Mouse (Mus musculus): ENCODE measurements around the gene Olfm3. TPM values are rescaled to one million over a fixed set of nuclear protein-coding genes. Genes with fewer than 3 reads are reported as not detected.

The Olfm3 gene
- 0.05 and 0.21 TPM in 2 replicates for polyA plus RNA-seq (2015; fragmentation: Nextera tagmentation; extraction: Ambion mirVana)

DNA sequence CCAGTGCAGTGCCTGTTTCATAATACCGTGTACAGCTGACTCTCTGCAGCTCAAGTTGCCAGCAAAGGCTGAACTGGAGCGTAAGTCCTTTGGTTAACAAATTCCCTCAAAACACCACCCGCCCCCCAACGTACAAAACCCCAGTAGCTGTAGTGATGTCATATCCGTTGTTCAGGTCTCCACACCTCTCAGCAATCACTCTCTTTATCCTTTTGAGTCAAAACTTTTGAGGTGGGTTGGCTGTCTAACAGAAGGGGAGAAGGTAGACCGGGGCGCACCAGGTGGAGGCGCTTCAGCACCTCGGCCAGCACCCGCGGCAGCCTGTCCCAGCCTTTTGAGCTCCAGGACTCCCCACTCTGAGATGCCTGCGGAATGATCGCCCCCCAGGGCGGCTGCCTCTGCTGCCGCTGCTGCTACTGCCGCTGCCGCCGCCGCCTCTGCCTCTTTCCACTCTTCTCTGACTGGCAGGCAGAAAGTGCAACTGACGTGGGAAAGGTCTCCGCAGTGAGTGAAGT lies at the start of gene Olfm3:
Gene Olfm3, plus strand, starts transcription at position 155 of the 515 bp plus-strand sequence.
- DNase-seq (ENCODE audit: low spot score) (peak; percentile 38), ATAC-seq (ENCODE audit: low FRiP score, low TSS enrichment) (no peak)

DNA sequence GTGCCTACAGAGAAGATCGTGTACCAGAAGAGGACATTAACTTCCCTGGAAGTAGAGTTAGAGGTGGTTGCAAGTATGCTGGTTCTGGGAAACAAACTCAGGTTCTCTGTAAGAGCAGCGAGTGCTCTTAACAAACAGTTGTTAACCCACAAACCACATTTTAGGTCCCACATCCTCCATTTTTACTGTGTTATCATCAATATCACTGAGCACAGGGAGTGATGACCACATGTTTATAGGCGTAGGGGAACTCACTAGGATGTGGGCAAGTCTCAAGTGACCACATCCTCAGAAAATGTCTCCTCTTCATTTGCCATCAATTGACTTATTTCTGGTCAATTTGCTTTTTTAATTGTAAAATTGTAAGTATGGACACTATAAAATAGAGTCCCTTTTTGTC lies 14.1 kb upstream of the Olfm3 start:
- no peak overlapping the region for H3K9ac ChIP-seq (ENCODE audit: low read length)
- H3K4me1 ChIP-seq (replicated peaks; ENCODE audit: control insufficient read depth, insufficient read depth) = no peaks in the 10 kb centered on the region
- no peaks in the 10 kb centered on the region for H3K9me3 ChIP-seq (ENCODE audit: control insufficient read depth, low read length)
- no peak overlapping the region for H3K4me2 ChIP-seq (replicated peaks; ENCODE audit: low read depth)
- ATAC-seq (ENCODE audit: low FRiP score, low TSS enrichment) (no peak), DNase-seq (ENCODE audit: low spot score) (no peak)
- no peak for TF ChIP-seq EP300 (optimal IDR thresholded peaks at IDR 0.05)
- TF ChIP-seq CTCF (IDR thresholded peaks at IDR 0.05; ENCODE audit: low read depth) = no peak
- H3K4me3 ChIP-seq (ENCODE audit: low read depth, low read length) = no peak overlapping the region
- WGBS = 74% methylated on average over 3 of the region's 3 CpGs
- H3K27ac ChIP-seq (replicated peaks) = no peak overlapping the region
- no peaks in the 10 kb centered on the region for H3K27me3 ChIP-seq (ENCODE audit: control insufficient read depth, insufficient read depth, low read length)
- H3K36me3 ChIP-seq (ENCODE audit: control insufficient read depth, insufficient read depth, low read length) = no peaks in the 10 kb centered on the region

More for the DNA sequence above, at the start of gene Olfm3:
- no peaks in the 10 kb centered on the region for H3K4me1 ChIP-seq (replicated peaks; ENCODE audit: control insufficient read depth, insufficient read depth)
- WGBS = 6% methylated on average over 21 of the region's 21 CpGs
- TF ChIP-seq EP300 (optimal IDR thresholded peaks at IDR 0.05) (no peak), CTCF (IDR thresholded peaks at IDR 0.05; ENCODE audit: low read depth) (no peak)
- no peaks in the 10 kb centered on the region for H3K36me3 ChIP-seq (ENCODE audit: control insufficient read depth, insufficient read depth, low read length)
- H3K27me3 ChIP-seq (ENCODE audit: control insufficient read depth, insufficient read depth, low read length) = no peaks in the 10 kb centered on the region
- H3K27ac ChIP-seq (replicated peaks) = no peak within 1 kb of the TSS
- no peak within 1 kb of the TSS for H3K4me2 ChIP-seq (replicated peaks; ENCODE audit: low read depth)
- H3K4me3 ChIP-seq (ENCODE audit: low read depth, low read length) = no peak within 1 kb of the TSS
- H3K9ac ChIP-seq (ENCODE audit: low read length) = no peak within 1 kb of the TSS
- H3K9me3 ChIP-seq (ENCODE audit: control insufficient read depth, low read length) = no peaks in the 10 kb centered on the region

DNA sequence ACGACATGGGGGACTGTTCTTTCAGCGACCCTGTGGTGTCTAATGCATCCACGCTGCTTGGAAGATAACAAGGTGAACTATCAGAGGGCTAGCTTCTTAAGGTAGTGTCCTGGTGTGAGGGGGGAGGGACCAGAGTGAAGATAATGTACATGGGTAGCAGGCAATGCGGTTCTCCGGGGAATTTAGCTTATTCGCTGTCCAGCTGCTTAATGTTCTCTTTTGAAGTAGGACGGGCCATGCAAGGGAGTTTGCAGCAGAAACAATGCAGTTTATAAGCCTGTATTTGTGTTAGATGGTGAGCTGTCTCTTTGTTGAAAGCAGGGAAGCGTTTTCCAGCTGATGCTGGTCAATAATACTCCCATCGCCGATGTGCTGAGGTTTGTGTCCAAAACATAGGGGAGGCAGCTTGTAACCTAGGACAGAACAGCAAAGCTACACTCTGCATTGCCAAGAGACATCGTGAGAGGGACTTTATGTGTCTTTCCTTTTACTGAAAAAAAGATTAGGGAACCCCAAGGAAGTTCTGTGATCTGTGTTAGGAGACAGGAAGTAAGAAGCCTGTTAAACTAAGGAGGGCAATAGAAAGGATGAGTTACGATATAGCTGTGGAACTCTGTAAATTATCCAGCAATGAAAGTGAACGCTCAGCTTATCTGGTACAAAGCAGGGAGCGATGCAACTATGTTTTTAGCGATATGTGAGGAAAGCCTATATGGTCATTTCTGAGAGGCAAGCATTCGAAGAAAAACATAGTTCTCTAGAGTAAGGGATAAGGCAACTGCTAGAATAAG lies 950 bp downstream of the Olfm3 start:
- TF ChIP-seq EP300 (optimal IDR thresholded peaks at IDR 0.05) (no peak), CTCF (IDR thresholded peaks at IDR 0.05; ENCODE audit: low read depth) (no peak)
- Histone ChIP-seq H3K27me3 (ENCODE audit: control insufficient read depth, insufficient read depth, low read length) (no peaks in the 10 kb centered on the region), H3K9ac (ENCODE audit: low read length) (no peak overlapping the region), H3K4me3 (ENCODE audit: low read depth, low read length) (no peak overlapping the region), H3K36me3 (ENCODE audit: control insufficient read depth, insufficient read depth, low read length) (no peaks in the 10 kb centered on the region), H3K27ac (replicated peaks) (no peak overlapping the region), H3K4me1 (replicated peaks; ENCODE audit: control insufficient read depth, insufficient read depth) (no peaks in the 10 kb centered on the region), H3K9me3 (ENCODE audit: control insufficient read depth, low read length) (no peaks in the 10 kb centered on the region), H3K4me2 (replicated peaks; ENCODE audit: low read depth) (no peak overlapping the region)
- DNase-seq (ENCODE audit: low spot score) (no peak), ATAC-seq (ENCODE audit: low FRiP score, low TSS enrichment) (no peak)
- 22% methylated on average over 16 of the region's 16 CpGs for WGBS

DNA sequence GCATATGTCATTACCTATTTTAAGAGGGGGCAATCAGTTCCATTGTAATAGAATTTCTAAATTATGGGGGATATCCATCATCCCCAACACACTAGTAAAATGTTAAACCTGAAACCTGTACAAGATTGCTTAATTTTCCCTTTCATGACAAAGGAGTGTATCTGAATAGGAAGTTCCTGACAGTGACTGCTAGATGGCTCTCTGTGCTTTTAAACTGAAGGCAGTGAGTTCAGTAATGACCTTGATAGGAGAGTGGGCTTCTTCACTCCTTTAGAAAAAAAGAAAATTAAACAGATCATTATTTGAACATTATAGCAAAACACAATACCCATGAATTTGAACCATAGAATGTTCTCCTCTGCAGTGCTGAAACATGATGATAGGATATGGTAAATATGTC lies 3.7 kb downstream of the Olfm3 start:
- H3K27me3 ChIP-seq (ENCODE audit: control insufficient read depth, insufficient read depth, low read length) = no peaks in the 10 kb centered on the region
- no peak for ATAC-seq (ENCODE audit: low FRiP score, low TSS enrichment)
- H3K4me2 ChIP-seq (replicated peaks; ENCODE audit: low read depth) = no peak overlapping the region
- no peaks in the 10 kb centered on the region for H3K9me3 ChIP-seq (ENCODE audit: control insufficient read depth, low read length)
- H3K36me3 ChIP-seq (ENCODE audit: control insufficient read depth, insufficient read depth, low read length) = no peaks in the 10 kb centered on the region
- DNase-seq (ENCODE audit: low spot score) = no peak
- H3K27ac ChIP-seq (replicated peaks) = no peak overlapping the region
- TF ChIP-seq EP300 (optimal IDR thresholded peaks at IDR 0.05) = no peak
- no peak for TF ChIP-seq CTCF (IDR thresholded peaks at IDR 0.05; ENCODE audit: low read depth)
- H3K4me3 ChIP-seq (ENCODE audit: low read depth, low read length) = no peak overlapping the region
- no peaks in the 10 kb centered on the region for H3K4me1 ChIP-seq (replicated peaks; ENCODE audit: control insufficient read depth, insufficient read depth)
- H3K9ac ChIP-seq (ENCODE audit: low read length) = no peak overlapping the region

DNA sequence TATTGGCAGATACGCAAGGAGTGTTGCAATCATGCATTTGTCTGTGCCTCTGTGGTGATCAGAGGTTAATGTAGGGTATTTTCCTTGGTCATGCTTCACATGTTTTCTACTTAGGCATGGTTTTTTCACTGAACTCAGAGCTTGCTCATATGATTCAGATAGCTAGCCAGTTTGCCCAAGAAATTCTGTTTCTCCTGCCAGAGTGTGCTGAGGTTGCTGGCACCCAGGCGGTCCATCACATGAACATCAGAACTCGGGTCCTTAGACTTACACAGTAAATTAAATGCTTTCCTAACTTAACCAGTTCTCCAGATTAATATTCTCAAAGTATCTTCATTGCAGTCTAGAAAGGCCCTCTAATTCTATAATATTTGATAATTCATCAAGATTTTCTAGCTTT lies 5.0 kb downstream of the Olfm3 start:
- no peak overlapping the region for H3K27ac ChIP-seq (replicated peaks)
- H3K36me3 ChIP-seq (ENCODE audit: control insufficient read depth, insufficient read depth, low read length) = no peaks in the 10 kb centered on the region
- no peak overlapping the region for H3K4me3 ChIP-seq (ENCODE audit: low read depth, low read length)
- no peak overlapping the region for H3K9ac ChIP-seq (ENCODE audit: low read length)
- ATAC-seq (ENCODE audit: low FRiP score, low TSS enrichment) (no peak), DNase-seq (ENCODE audit: low spot score) (no peak)
- no peaks in the 10 kb centered on the region for H3K9me3 ChIP-seq (ENCODE audit: control insufficient read depth, low read length)
- no peak overlapping the region for H3K4me2 ChIP-seq (replicated peaks; ENCODE audit: low read depth)
- 76% methylated on average over 3 of the region's 3 CpGs for WGBS
- TF ChIP-seq EP300 (optimal IDR thresholded peaks at IDR 0.05) = no peak
- no peak for TF ChIP-seq CTCF (IDR thresholded peaks at IDR 0.05; ENCODE audit: low read depth)
- H3K4me1 ChIP-seq (replicated peaks; ENCODE audit: control insufficient read depth, insufficient read depth) = no peaks in the 10 kb centered on the region
- no peaks in the 10 kb centered on the region for H3K27me3 ChIP-seq (ENCODE audit: control insufficient read depth, insufficient read depth, low read length)

DNA sequence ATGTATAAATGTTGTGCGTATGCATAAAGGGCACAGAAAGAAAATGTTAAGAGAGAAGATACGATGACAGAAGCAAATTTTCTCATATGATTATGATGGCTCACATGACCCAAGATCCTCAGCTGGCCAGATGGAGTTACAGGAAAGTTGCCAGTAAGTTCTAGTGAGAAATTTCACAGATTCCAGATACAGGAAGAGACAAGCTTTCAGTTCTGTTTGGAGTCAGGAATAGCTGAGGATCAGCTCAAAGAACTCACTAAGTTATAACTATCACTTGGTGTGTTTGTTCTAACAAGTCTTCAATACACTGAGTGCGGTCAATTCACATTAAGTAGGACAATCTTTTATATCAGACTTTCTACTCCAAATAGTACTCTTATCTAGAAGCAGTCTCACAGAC lies 16.2 kb downstream of the Olfm3 start:
- WGBS = 79% methylated on average over 3 of the region's 3 CpGs
- H3K36me3 ChIP-seq (ENCODE audit: control insufficient read depth, insufficient read depth, low read length) = no peaks in the 10 kb centered on the region

More for the DNA sequence above, 16.2 kb downstream of the Olfm3 start:
- DNase-seq (ENCODE audit: low spot score) (no peak), ATAC-seq (ENCODE audit: low FRiP score, low TSS enrichment) (no peak)
- TF ChIP-seq EP300 (optimal IDR thresholded peaks at IDR 0.05) (no peak), CTCF (IDR thresholded peaks at IDR 0.05; ENCODE audit: low read depth) (no peak)
- no peaks in the 10 kb centered on the region for H3K27me3 ChIP-seq (ENCODE audit: control insufficient read depth, insufficient read depth, low read length)
- H3K4me2 ChIP-seq (replicated peaks; ENCODE audit: low read depth) = no peak overlapping the region
- H3K27ac ChIP-seq (replicated peaks) = no peak overlapping the region
- no peaks in the 10 kb centered on the region for H3K4me1 ChIP-seq (replicated peaks; ENCODE audit: control insufficient read depth, insufficient read depth)
- H3K4me3 ChIP-seq (ENCODE audit: low read depth, low read length) = no peak overlapping the region
- no peaks in the 10 kb centered on the region for H3K9me3 ChIP-seq (ENCODE audit: control insufficient read depth, low read length)
- no peak overlapping the region for H3K9ac ChIP-seq (ENCODE audit: low read length)
